Mouse (Mus musculus) liver, adult 2 months (tissue): Measurements from ENCODE around the gene Aldh1a1.

ENCODE experiments used
- CTCF ChIP-seq: fragments of 200-500 bp; IDR thresholded peaks from 2 replicates; pipeline ENCODE4 v1.5.1; 2011; ENCODE audit warnings: low read depth, low read length, control low read depth
- POLR2A ChIP-seq: fragments of 200-500 bp; IDR thresholded peaks from 2 replicates; pipeline ENCODE4 v1.6.1; 2011; ENCODE audit warnings: low read length, control low read depth; ENCODE audit not compliant: insufficient read depth; ENCODE audit errors: extremely low read depth

DNA sequence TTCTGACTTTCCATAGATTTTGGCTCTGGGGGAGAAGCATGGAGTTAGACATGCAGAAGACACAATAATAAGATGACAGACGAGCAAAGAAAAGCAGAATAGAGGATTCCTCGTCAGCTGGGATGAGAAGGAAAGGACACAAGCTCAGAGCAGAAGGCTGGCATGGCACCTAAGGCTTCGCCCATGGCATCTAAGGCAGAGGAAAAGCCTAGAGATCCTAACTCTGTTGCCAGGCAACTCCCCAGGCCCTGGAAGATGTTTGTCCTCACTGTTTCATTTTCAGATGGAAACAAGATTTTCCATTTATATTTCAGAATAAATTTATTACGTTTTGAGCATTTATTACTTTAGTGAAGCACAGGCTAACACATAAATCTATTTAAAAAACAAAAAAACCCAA is 48.5 kb downstream of the Aldh1a1 start:
- TF ChIP-seq POLR2A (no peak), CTCF (no peak)
